Mouse (Mus musculus) embryonic facial prominence, embryonic 10.5 days (tissue): Measurements from ENCODE around the gene Mcm2. TPM values are rescaled to one million over a fixed set of nuclear protein-coding genes. Genes with fewer than 3 reads are reported as not detected.

ENCODE experiments used
- DNase-seq: peaks from one replicate; pipeline ENCODE4 v3.0.0-alpha.2; 2017; ENCODE audit warnings: low spot score
- H3K27ac ChIP-seq: fragments of 300-500 bp; sonication (generic); replicated peaks from 2 replicates; pipeline ENCODE4 v1.5.1; 2016; ENCODE audit warnings: mild to moderate bottlenecking
- H3K27me3 ChIP-seq: fragments of 300-500 bp; sonication (generic); replicated peaks from 2 replicates; pipeline ENCODE4 v1.6.1; 2016; ENCODE audit warnings: low read depth, mild to moderate bottlenecking; ENCODE audit not compliant: poor library complexity, severe bottlenecking
- H3K36me3 ChIP-seq: fragments of 300-500 bp; sonication (generic); replicated peaks from 2 replicates; pipeline ENCODE4 v1.6.1; 2016; ENCODE audit warnings: mild to moderate bottlenecking, moderate library complexity
- H3K4me1 ChIP-seq: fragments of 300-500 bp; sonication (generic); 2 replicates; pipeline ENCODE4 v1.6.1; 2016
- H3K4me3 ChIP-seq: fragments of 300-500 bp; sonication (generic); 2 replicates; pipeline ENCODE4 v1.5.1; 2016; ENCODE audit warnings: mild to moderate bottlenecking, moderate library complexity
- H3K9me3 ChIP-seq: fragments of 300-500 bp; sonication (generic); 2 replicates; pipeline ENCODE4 v1.6.1; 2016; ENCODE audit warnings: mild to moderate bottlenecking
- WGBS: fragments of 180-500 bp; shearing (Covaris S2); methylation state at CpG from one replicate; pipeline ENCODE4 v1.1.7; 2016; 5-methylcytosine and 5-hydroxymethylcytosine counted together
- polyA plus RNA-seq: library from polyadenylated mRNA; unstranded; fragments of >200 nt; fragmentation: Nextera tagmentation; extraction: Ambion mirVana; gene quantifications from 2 replicates; pipeline ENCODE4 v1.2.1, GENCODE M21; 2016

Mcm2 gene
- polyA plus RNA-seq, 1 experiment from 2014 or later, result 262 TPM

DNA sequence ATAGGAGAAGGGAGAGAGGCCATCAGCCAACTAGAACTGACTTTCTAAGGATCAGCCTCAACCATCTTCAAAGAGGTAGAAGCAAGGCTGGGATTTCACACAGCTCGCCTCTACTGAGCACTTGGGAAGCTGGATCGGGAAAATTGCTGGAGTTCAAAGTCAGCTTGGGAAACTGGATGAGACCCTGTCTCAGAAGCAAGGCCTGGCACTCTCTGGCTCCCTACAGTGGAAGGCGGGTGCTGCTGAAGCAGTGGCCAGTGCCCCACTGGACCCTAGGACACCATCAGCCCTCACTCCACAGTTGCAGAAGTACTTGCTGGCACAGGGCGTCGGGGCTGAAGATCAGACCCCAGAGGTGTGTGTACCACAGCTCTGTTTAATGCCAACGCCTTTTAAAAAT is 40.8 kb downstream of the Mcm2 start:
- H3K9me3 ChIP-seq, result no peaks in the 10 kb centered on the region
- no peak overlapping the region for H3K27ac ChIP-seq
- no peaks in the 10 kb centered on the region for H3K27me3 ChIP-seq
- peaks cover 30% of the 10 kb centered on the region for H3K36me3 ChIP-seq
- DNase-seq, result no peak
- no peak overlapping the region for H3K4me3 ChIP-seq
- H3K4me1 ChIP-seq, result 0 out of 2 replicates have a peak, but pooled peaks cover 5% of the 10 kb centered on the region
- WGBS, result 86% methylated on average over 6 of the region's 6 CpGs

GRCm38 (mm10) chr6:88857249-88857648 is 41.3 kb downstream of the Mcm2 start:
- Histone ChIP-seq H3K27ac (no peak overlapping the region), H3K27me3 (no peaks in the 10 kb centered on the region), H3K4me3 (no peak overlapping the region), H3K4me1 (0 out of 2 replicates have a peak, but pooled peaks cover 5% of the 10 kb centered on the region), H3K9me3 (no peaks in the 10 kb centered on the region), H3K36me3 (peaks cover 27% of the 10 kb centered on the region)
- WGBS, result 45% methylated on average over 9 of the region's 9 CpGs
- DNase-seq, result no peak

- Histone ChIP-seq H3K36me3 (peaks cover 16% of the 10 kb centered on the region; the same call in 1 of the 2 replicates), H3K4me3 (no peak overlapping the region), H3K9me3 (no peaks in the 10 kb centered on the region), H3K27me3 (no peaks in the 10 kb centered on the region), H3K4me1 (0 out of 2 replicates have a peak, but pooled peaks cover 5% of the 10 kb centered on the region), H3K27ac (no peak overlapping the region)
- 15% methylated on average over 5 of the region's 5 CpGs for WGBS
- peak; percentile 58 for DNase-seq
Measured at GRCm38 (mm10) chr6:88855636-88856035, 42.9 kb downstream of the Mcm2 start.

GRCm38 (mm10) chr6:88854509-88854908 is 44.1 kb downstream of the Mcm2 start:
- DNase-seq, result no peak
- peaks cover 10% of the 10 kb centered on the region for H3K36me3 ChIP-seq

DNA sequence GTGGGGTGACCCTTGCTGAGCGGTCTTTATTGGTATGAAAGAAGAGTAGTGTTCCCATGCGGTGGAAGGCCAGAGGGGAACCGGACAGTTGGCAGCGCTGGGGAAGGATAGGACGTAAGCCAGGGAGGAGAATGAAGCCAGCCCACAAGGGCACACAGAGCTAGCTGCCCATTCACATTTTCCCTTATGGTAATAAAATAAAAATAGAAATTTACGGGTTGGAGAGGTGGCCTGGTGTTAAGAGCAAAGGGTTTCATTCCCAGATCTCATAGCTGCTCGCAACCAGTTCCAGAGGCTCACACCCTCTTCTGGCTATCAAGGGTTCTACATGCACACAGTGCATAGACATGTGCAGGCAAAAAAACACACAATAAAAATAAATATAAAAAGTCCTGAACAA is 48.5 kb downstream of the Mcm2 start:
- Histone ChIP-seq H3K27ac (no peak overlapping the region), H3K27me3 (no peaks in the 10 kb centered on the region), H3K36me3 (peaks cover 30% of the 10 kb centered on the region), H3K4me3 (no peak overlapping the region), H3K9me3 (no peaks in the 10 kb centered on the region), H3K4me1 (peaks cover 7% of the 10 kb centered on the region; the same call in 1 of the 2 replicates)
- WGBS, result 85% methylated on average over 7 of the region's 7 CpGs
- no peak for DNase-seq

More at GRCm38 (mm10) chr6:88854509-88854908, 44.1 kb downstream of the Mcm2 start:
- Histone ChIP-seq H3K4me1 (0 out of 2 replicates have a peak, but pooled peaks cover 5% of the 10 kb centered on the region), H3K27me3 (no peaks in the 10 kb centered on the region), H3K27ac (no peak overlapping the region), H3K4me3 (no peak overlapping the region), H3K9me3 (no peaks in the 10 kb centered on the region)
- 80% methylated on average over 5 of the region's 5 CpGs for WGBS

DNA sequence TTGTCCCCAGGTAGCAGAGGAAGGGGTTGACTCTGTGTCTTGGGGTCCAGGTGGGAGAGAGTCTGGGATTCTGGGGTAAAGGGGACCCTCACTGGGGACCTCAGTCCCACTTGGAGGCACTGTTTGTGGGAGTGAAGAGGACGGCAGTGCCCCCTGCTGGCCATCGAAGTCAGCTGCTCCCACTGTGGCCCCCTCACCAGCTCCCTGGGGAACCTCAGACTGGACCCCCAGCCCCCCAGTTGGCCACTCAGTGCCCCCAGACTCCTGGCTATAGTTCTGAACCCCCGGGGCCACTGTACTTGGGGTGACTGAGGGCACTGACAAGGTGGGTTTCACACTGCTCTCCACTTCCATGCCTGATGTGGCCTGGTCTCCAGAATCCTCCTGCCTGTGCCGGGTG is 49.3 kb downstream of the Mcm2 start:
- H3K27ac ChIP-seq, result 0 out of 2 replicates have a peak overlapping the region, but pooled peaks have one; percentile 15
- no peaks in the 10 kb centered on the region for H3K9me3 ChIP-seq
- 57% methylated on average over 4 of the region's 4 CpGs for WGBS
- H3K4me3 ChIP-seq, result no peak overlapping the region
- no peaks in the 10 kb centered on the region for H3K27me3 ChIP-seq
- DNase-seq, result no peak
- H3K36me3 ChIP-seq, result peaks cover 34% of the 10 kb centered on the region
- H3K4me1 ChIP-seq, result peaks cover 7% of the 10 kb centered on the region; the same call in 1 of the 2 replicates

DNA sequence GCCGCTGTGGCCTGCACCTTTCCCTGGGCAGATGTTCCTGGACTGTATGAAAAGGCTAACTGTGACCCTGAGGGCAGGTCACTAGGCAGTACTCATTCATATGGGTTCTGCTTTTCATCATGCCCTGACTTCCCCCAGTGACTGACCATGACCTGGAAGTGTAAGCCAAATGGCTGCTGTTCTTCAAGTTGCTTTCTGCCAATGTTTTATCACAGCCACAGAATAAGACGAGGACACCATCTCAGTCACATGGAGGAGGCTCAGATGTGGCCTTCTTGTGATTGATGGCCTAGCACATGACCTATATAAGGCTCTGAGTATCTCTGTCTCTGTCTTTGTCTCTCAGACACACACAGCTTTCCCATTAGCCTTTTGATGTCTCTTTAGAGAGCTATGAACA is 51.0 kb downstream of the Mcm2 start:
- no peak for DNase-seq
- Histone ChIP-seq H3K36me3 (peaks cover 34% of the 10 kb centered on the region), H3K27ac (no peak overlapping the region), H3K4me1 (peaks cover 16% of the 10 kb centered on the region), H3K4me3 (no peak overlapping the region), H3K27me3 (no peaks in the 10 kb centered on the region), H3K9me3 (no peaks in the 10 kb centered on the region)
- WGBS, result 64% methylated on average over 2 of the region's 2 CpGs

- Histone ChIP-seq H3K4me3 (no peak overlapping the region), H3K36me3 (peaks cover 28% of the 10 kb centered on the region), H3K4me1 (peaks cover 30% of the 10 kb centered on the region), H3K27ac (no peak overlapping the region), H3K27me3 (no peaks in the 10 kb centered on the region), H3K9me3 (no peaks in the 10 kb centered on the region)
- no peak for DNase-seq
- 85% methylated on average over 7 of the region's 7 CpGs for WGBS
Measured at GRCm38 (mm10) chr6:88844901-88845565, 53.5 kb downstream of the Mcm2 start.

- H3K27ac ChIP-seq, result no peak overlapping the region
- H3K9me3 ChIP-seq, result no peaks in the 10 kb centered on the region
- no peak overlapping the region for H3K4me3 ChIP-seq
- H3K36me3 ChIP-seq, result peaks cover 25% of the 10 kb centered on the region
- no peaks in the 10 kb centered on the region for H3K27me3 ChIP-seq
- DNase-seq, result no peak
- H3K4me1 ChIP-seq, result peaks cover 33% of the 10 kb centered on the region
- WGBS, result 75% methylated on average over 9 of the region's 9 CpGs
Measured at GRCm38 (mm10) chr6:88843781-88844725, 54.5 kb downstream of the Mcm2 start.

DNA sequence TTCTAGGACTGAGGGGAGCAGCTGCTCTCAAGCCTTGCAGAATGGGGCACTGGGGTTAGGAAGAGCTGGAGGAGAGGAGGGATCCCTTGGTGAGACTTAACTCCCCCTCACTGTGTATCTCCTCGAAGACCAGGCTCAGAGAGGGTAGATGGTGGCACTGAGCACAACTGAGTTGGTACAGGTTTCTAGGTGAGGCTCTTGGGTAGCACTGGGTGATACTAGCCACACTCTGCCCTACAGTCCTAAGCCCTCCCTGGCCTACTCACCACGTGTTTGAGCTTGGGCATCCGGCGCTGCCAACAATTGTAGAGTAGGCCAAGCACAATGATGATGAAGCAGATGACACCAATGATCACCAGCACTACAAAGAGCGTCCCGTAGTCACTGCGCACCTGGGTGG is 55.3 kb downstream of the Mcm2 start:
- Histone ChIP-seq H3K27me3 (no peaks in the 10 kb centered on the region), H3K4me3 (peak overlapping the region; percentile 88), H3K27ac (peak overlapping the region; percentile 90), H3K9me3 (no peaks in the 10 kb centered on the region), H3K36me3 (peaks cover 27% of the 10 kb centered on the region), H3K4me1 (peaks cover 33% of the 10 kb centered on the region)
- WGBS, result 69% methylated on average over 7 of the region's 7 CpGs
- DNase-seq, result no peak

DNA sequence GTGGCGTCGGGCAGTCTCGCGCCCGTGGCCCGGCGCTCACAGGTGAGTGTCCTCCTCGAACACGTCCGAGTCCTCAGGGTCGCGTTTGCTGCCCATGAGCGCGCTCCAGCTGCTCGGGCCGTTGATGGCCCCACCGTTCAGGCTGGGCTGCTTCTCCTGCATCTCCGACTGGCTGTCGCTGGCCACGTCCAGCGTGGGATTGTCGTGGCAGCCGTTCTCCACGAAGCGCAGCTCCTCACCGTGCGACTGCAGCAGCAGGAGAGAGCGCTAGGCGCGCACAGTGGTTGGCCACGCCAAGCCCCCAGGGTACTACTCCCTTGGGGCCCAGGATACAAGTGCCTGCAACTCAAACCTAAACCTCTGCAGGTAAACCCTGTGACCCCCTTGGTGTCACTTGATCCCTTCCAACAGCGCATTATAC is 55.8 kb downstream of the Mcm2 start:
- Histone ChIP-seq H3K9me3 (no peaks in the 10 kb centered on the region), H3K27ac (peak overlapping the region; percentile 90), H3K27me3 (no peaks in the 10 kb centered on the region), H3K4me1 (peaks cover 33% of the 10 kb centered on the region), H3K36me3 (peaks cover 32% of the 10 kb centered on the region), H3K4me3 (peak overlapping the region; percentile 88)
- no peak for DNase-seq
- WGBS, result under 1% methylated on average over 32 of the region's 32 CpGs

DNA sequence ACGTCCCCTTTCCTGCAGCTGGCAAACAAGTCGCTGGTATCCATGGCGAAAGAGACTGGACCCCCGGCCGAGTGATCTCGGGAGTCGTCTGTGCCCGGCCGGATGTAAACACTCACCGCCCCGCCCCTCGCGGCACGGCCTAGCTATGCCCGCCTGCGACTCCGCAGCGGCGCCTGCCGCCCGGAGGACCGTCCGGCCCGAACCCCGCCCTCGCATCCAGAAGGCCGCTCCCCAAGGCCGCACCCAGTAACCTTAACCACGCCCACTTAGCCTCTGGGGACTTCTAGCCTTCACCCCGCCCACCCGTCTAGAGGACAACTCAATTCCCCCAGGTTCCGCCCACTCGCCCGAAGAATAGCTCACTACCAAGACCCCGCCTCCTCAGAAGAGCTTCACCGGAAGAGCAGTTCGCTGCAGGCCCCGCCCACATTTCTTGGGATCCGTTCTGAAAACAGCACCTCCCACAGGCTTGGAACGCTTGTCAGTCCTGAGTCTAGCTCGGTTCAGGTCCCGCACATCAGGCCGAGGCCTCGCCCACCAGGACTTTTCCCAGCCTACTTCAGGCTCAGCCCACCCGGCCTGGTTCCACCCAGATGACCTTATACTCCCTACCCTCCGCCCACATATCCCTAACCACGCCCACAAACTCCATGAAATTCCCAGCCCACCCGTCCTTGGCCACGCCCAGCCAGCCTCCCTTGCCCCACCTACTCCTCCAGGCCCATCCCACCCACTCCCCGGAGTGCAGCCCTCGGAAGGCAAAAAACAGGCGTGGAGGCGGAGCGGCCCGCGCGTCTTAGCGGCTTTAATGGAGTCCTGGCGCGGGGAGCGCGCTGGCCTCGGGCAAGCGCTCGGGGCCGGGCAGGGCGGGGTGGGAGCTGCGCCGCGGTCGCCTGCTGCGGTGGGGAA is 56.5 kb downstream of the Mcm2 start, which contains the start of gene Abtb1:
Gene Abtb1, minus strand, starts transcription at position 204 of the 909 bp plus-strand sequence.
- under 1% methylated on average over 72 of the region's 72 CpGs for WGBS
- Histone ChIP-seq H3K36me3 (peaks cover 40% of the 10 kb centered on the region), H3K27ac (peak within 1 kb of the TSS; percentile 90), H3K27me3 (no peaks in the 10 kb centered on the region), H3K9me3 (no peaks in the 10 kb centered on the region), H3K4me3 (peak within 1 kb of the TSS; percentile 88), H3K4me1 (peaks cover 29% of the 10 kb centered on the region)
- DNase-seq, result peak; percentile 98
